Mouse (Mus musculus) gastrocnemius, adult 2 months (tissue): ENCODE results near the gene Prrx2. TPM values are rescaled to one million over a fixed set of nuclear protein-coding genes. Genes with fewer than 3 reads are reported as not detected.
A peak's percentile ranks its signal among the peaks of the same experiment; 100 is the strongest.

ENCODE experiments used
- DNase-seq: peaks from one replicate; pipeline ENCODE4 v3.0.0; 2022
- H3K27ac ChIP-seq: fragments of 200-600 bp; 2 replicates; pipeline ENCODE4 v1.8.1; 2022; ENCODE audit warnings: mild to moderate bottlenecking
- H3K4me3 ChIP-seq: fragments of 200-600 bp; 2 replicates; pipeline ENCODE4 v1.8.1; 2022; ENCODE audit warnings: mild to moderate bottlenecking, moderate library complexity
- CTCF ChIP-seq: fragments of 200-600 bp; IDR thresholded peaks from 2 replicates; pipeline ENCODE4 v1.8.1; 2022; ENCODE audit warnings: antibody characterized with exemption, mild to moderate bottlenecking, moderate library complexity
- intact Hi-C: fragments of 180-260 bp; cut with DNase I; formaldehyde crosslinking; loops from one replicate; pipeline ENCODE4 v1.15.1; 2025
- total RNA-seq, 2 experiments: library from RNA; stranded (reverse); gene quantifications; 2 replicates each; pipeline ENCODE4 v1.2.3; 2021

The Prrx2 gene
- total RNA-seq, 2 experiments from 2014 or later: 1.2 to 4.2 TPM

- H3K27ac ChIP-seq: peak overlapping the region; percentile 69
- TF ChIP-seq CTCF: no peak
- intact Hi-C loops: no loop called here
- H3K4me3 ChIP-seq: no peak overlapping the region
- no peak for DNase-seq
These were observed 50.1 kb downstream of the Prrx2 start for GRCm38 (mm10) chr2:30884852-30885373.

DNA sequence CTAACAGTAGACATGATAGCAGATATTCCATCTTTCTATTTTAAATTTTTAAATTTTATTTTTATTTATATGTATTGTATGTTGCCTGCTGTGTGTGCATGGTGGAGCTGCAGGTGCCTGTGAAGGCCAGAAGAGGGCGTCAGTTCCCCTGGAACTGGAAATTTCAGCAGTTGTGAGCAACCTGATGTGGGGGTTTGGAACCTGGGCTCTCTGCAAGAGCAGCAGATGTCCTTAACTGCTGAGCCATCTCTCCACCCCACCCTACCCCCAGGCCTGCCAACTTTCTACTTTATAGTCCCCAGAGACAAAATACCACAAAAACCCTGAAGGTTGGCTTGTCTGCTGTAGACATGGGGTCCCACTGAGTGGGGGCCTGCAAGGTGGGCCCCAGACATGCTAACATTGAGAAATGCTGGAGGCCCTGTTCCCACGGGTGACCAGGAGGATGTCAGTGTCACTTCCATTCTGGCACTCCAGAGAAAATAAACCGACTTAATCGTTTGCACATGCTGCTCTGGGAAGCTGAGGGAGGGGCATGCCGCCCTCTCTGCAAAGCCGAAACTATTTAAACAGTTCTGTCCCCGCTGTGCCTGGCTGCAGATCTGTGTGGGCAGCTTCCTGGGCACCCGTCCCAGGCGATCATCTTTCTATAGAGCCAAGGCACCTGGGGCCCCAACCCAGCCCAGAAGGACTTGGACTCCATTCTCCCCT lies 50.8 kb downstream of the Prrx2 start:
- TF ChIP-seq CTCF: peak; percentile 43
- peak; percentile 82 for DNase-seq
- intact Hi-C loops: no loop called here
- peak overlapping the region; percentile 27 for H3K4me3 ChIP-seq
- H3K27ac ChIP-seq: peak overlapping the region; percentile 69

- Histone ChIP-seq H3K4me3 (no peak overlapping the region), H3K27ac (no peak overlapping the region)
- TF ChIP-seq CTCF: peak; percentile 84
- peak; percentile 53 for DNase-seq
- intact Hi-C loops: no loop called here
These were observed 56.2 kb downstream of the Prrx2 start for GRCm38 (mm10) chr2:30891002-30891401.

- peak; percentile 70 for DNase-seq
- intact Hi-C loops: no loop called here
- TF ChIP-seq CTCF: no peak
These were observed 58.6 kb downstream of the Prrx2 start for GRCm38 (mm10) chr2:30893399-30893798.

GRCm38 (mm10) chr2:30893946-30894345 lies 59.2 kb downstream of the Prrx2 start:
- Histone ChIP-seq H3K27ac (no peak overlapping the region), H3K4me3 (no peak overlapping the region)
- no peak for DNase-seq
- intact Hi-C loops: no loop called here
- TF ChIP-seq CTCF: no peak

More at GRCm38 (mm10) chr2:30893399-30893798, 58.6 kb downstream of the Prrx2 start:
- no peak overlapping the region for H3K4me3 ChIP-seq
- peak overlapping the region; percentile 48; the same call in 1 of the 2 replicates for H3K27ac ChIP-seq

GRCm38 (mm10) chr2:30897291-30897690 lies 62.5 kb downstream of the Prrx2 start:
- TF ChIP-seq CTCF: no peak
- Histone ChIP-seq H3K27ac (no peak overlapping the region), H3K4me3 (no peak overlapping the region)
- intact Hi-C loops: no loop called here
- DNase-seq: no peak

- TF ChIP-seq CTCF: no peak
- Histone ChIP-seq H3K4me3 (no peak overlapping the region), H3K27ac (no peak overlapping the region)
- intact Hi-C loops: no loop called here
- DNase-seq: no peak
These were observed 64.8 kb downstream of the Prrx2 start for GRCm38 (mm10) chr2:30899397-30900069.

- intact Hi-C loops: no loop called here
- DNase-seq: no peak
- Histone ChIP-seq H3K4me3 (peak overlapping the region; percentile 67), H3K27ac (peak overlapping the region; percentile 66)
- TF ChIP-seq CTCF: no peak
These were observed 66.9 kb downstream of the Prrx2 start for GRCm38 (mm10) chr2:30901646-30902160.

- intact Hi-C loops: no loop called here
- Histone ChIP-seq H3K27ac (peak overlapping the region; percentile 66), H3K4me3 (peak overlapping the region; percentile 67)
- TF ChIP-seq CTCF: no peak
- no peak for DNase-seq
These were observed 67.5 kb downstream of the Prrx2 start for GRCm38 (mm10) chr2:30902256-30902655.

DNA sequence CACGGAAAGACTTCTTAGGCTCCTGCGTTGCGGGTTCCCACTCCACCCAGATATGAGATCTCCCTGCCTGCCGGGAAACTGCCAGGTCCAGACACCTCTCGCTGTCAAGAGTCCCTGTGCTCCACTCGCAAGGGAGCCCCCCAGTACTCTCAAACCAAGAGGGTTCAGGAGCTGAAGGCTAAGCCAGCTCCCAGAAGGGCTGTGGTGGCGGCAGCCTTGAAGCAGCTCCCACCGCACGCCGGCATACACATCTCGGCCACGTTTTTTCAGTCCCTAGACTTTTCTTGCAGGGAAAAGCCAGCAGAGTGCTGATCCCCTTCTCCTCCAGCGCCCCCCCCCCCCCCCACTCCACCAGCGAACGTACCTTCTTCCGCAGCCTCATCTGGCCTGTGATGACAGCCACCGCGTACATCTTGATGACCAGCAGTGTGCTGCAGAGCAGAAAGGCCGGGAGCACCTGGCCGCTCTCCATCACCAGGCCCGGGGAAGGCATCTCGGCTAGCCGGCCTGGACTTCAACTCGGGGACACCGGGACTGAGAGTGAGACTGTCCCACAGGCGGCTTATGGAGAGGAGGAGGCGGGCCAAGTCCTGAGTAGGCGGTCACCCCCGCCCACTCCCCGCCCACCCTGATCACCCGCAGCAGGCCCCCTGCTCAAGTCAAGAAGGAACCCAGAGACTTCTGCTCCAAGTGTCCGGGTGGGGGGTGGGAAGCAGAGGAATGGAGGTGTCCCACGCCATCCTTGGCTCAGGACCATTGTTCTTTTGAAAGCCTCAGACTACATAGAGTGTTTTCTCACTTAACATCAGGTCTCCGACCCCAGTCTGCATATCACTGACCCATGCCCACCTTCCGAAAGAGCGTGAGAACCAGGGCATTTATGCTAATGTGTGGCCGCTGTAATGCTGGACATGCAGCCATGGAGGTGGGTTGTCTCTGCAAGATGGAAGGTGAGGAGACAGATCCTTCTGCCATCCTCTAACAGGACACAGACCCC lies 68.3 kb downstream of the Prrx2 start:
- peak; percentile 55 for DNase-seq
- no peak for TF ChIP-seq CTCF
- intact Hi-C loops: no loop called here
- H3K27ac ChIP-seq: peak overlapping the region; percentile 66
- H3K4me3 ChIP-seq: peak overlapping the region; percentile 67

- DNase-seq: no peak
- intact Hi-C loops: no loop called here
- no peak for TF ChIP-seq CTCF
- no peak overlapping the region for H3K27ac ChIP-seq
- no peak overlapping the region for H3K4me3 ChIP-seq
These were observed 69.5 kb downstream of the Prrx2 start for GRCm38 (mm10) chr2:30904231-30904630.

DNA sequence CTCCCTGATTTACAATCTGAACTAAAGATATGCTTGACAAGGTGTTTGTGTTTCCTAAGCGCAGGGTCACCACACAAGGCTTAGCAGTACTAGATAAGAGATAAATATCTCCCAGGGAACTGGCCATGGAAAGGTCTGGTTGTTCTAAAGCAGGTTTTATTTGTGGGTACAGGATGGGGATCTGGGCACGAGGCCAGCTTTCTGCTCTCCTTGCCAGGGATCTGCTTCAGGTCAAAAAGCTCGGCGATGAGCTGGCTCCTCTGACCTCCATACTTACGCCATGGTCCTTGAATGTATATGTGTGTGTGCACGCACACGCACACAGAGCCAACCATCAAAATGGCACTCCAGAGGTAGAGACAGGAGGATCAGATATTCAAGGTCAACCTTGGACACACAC lies 70.2 kb downstream of the Prrx2 start:
- no peak for TF ChIP-seq CTCF
- H3K4me3 ChIP-seq: no peak overlapping the region
- no peak for DNase-seq
- intact Hi-C loops: no loop called here
- no peak overlapping the region for H3K27ac ChIP-seq
